Mouse (Mus musculus) adrenal gland, postnatal 14 days (tissue): ENCODE results near the gene Acta2. TPM values are rescaled to one million over a fixed set of nuclear protein-coding genes. Genes with fewer than 3 reads are reported as not detected.

Experiments used
- DNase-seq: peaks from one replicate; pipeline ENCODE4 v3.0.0; 2021; ENCODE audit warnings: mixed read lengths
- total RNA-seq: library from RNA; stranded (reverse); gene quantifications from 2 replicates; pipeline ENCODE4 v1.2.3, GENCODE M21; 2021

Gene Acta2
- total RNA-seq, 1 experiment from 2014 or later: 36.5 TPM

DNA sequence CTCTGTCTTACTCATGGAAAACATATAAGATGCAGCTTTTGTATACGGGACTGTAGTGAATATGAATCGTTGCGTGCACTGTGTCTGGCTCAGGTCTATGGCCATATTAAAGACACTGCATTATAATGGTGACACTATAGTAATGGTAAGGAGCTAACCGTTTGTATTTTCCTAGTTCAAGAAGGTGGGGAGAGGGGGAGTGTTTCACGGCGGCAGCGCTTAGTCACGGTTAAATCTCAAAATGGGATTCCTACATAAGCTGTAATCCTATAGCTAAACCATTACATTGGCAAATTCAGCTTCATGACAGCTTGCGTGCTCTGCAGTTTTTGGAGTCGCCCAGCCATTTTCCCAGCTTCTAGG, 63.8 kb downstream of the Acta2 start:
- DNase-seq: no peak

Other genes starting within 250 kb of the Acta2 start
- gene Lipk, start 247.3 kb downstream of the Acta2 start, total RNA-seq: 0.26 and 0.34 TPM in 2 replicates
- 0.64 TPM in 1 of 2 replicates, not detected in the other for gene Lipn, start 188.2 kb downstream of the Acta2 start, total RNA-seq
- gene Lipm, start 154.7 kb downstream of the Acta2 start, total RNA-seq: not detected in 2 replicates
- 0.11 TPM in 1 of 2 replicates, not detected in the other for gene Ankrd22, start 89.5 kb downstream of the Acta2 start, total RNA-seq
- 5.6 and 8.0 TPM in 2 replicates for gene Stambpl1, start 63.4 kb downstream of the Acta2 start, total RNA-seq
- gene Fas, start 35.1 kb upstream of the Acta2 start, total RNA-seq: 11.3 and 12.2 TPM in 2 replicates
- 1.4 TPM in 1 of 2 replicates, not detected in the other for gene Ch25h, start 219.6 kb upstream of the Acta2 start, total RNA-seq